Mouse (Mus musculus) monocyte, adult 2 months (primary cell): Measurements from ENCODE around the gene Trpc6.

Experiments used
- DNase-seq, 2 experiments: peaks; one replicate each; pipeline ENCODE4 v3.0.0; 2022; ENCODE audit warnings: low spot score in 2 of 2, low read depth in 1 of 2

Trpc6 gene

GRCm38 (mm10) chr9:8544041-8544794, at the start of gene Trpc6:
Gene Trpc6, plus strand, starts transcription at chr9:8544142.
- DNase-seq, result no peak

- no peak for DNase-seq
Observed at GRCm38 (mm10) chr9:8520911-8521310, 23.0 kb upstream of the Trpc6 start.

GRCm38 (mm10) chr9:8533670-8534069, 10.3 kb upstream of the Trpc6 start:
- no peak for DNase-seq

- no peak for DNase-seq
Observed at GRCm38 (mm10) chr9:8545236-8545635, 1.3 kb downstream of the Trpc6 start.

- DNase-seq, result no peak
Observed at GRCm38 (mm10) chr9:8558574-8558973, 14.6 kb downstream of the Trpc6 start.

GRCm38 (mm10) chr9:8592618-8593017, 48.7 kb downstream of the Trpc6 start:
- no peak for DNase-seq

- no peak for DNase-seq
Observed at GRCm38 (mm10) chr9:8597089-8597488, 53.1 kb downstream of the Trpc6 start.

- no peak for DNase-seq
Observed at GRCm38 (mm10) chr9:8606816-8607491, 63.0 kb downstream of the Trpc6 start.

- no peak for DNase-seq
Observed at GRCm38 (mm10) chr9:8634344-8634743, 90.4 kb downstream of the Trpc6 start.

GRCm38 (mm10) chr9:8643453-8643852, 99.5 kb downstream of the Trpc6 start:
- no peak for DNase-seq

- DNase-seq, result no peak
Observed at GRCm38 (mm10) chr9:8655347-8655746, 111.4 kb downstream of the Trpc6 start.

GRCm38 (mm10) chr9:8672944-8673343, 129.0 kb downstream of the Trpc6 start:
- no peak for DNase-seq

GRCm38 (mm10) chr9:8676607-8677006, 132.7 kb downstream of the Trpc6 start:
- DNase-seq, result no peak

GRCm38 (mm10) chr9:8693177-8693576, 149.2 kb downstream of the Trpc6 start:
- DNase-seq, result no peak

- DNase-seq, result no peak
Observed at GRCm38 (mm10) chr9:8700669-8701068, 156.7 kb downstream of the Trpc6 start.

- no peak for DNase-seq
Observed at GRCm38 (mm10) chr9:8703516-8703915, 159.6 kb downstream of the Trpc6 start.

- no peak for DNase-seq
Observed at GRCm38 (mm10) chr9:8703956-8704355, 160.0 kb downstream of the Trpc6 start.

- DNase-seq, result no peak
Observed at GRCm38 (mm10) chr9:8710052-8710739, 166.3 kb downstream of the Trpc6 start.

GRCm38 (mm10) chr9:8719017-8719416, 175.1 kb downstream of the Trpc6 start:
- DNase-seq, result no peak

GRCm38 (mm10) chr9:8729056-8729455, 185.1 kb downstream of the Trpc6 start:
- no peak for DNase-seq
